Mouse (Mus musculus) adrenal gland, postnatal 25 days (tissue): ENCODE measurements around the gene Sox5. TPM values are rescaled to one million over a fixed set of nuclear protein-coding genes. Genes with fewer than 3 reads are reported as not detected.

ENCODE experiments used
- DNase-seq: peaks from one replicate; pipeline ENCODE4 v3.0.0; 2021; ENCODE audit warnings: mixed read lengths
- long read RNA-seq: library from polyadenylated mRNA; stranded (forward); transcript quantifications from one replicate; pipeline ENCODE4 v2.0.0, GENCODE M21; 2021
- total RNA-seq: library from RNA; stranded (reverse); gene quantifications from 2 replicates; pipeline ENCODE4 v1.2.3, GENCODE M21; 2021

Gene Sox5
- 10.8 and 14.7 TPM in 2 replicates for total RNA-seq
- long read RNA-seq, partial matches to known transcripts, result 1 of 11 reads
- long read RNA-seq, other reads (novel, unspliced or antisense), result 9 of 11 reads

GRCm38 (mm10) chr6:144781431-144782030, at the start of gene Sox5:
Sox5 (minus strand) TSS chr6:144781977.
- DNase-seq, result peak; percentile 66

GRCm38 (mm10) chr6:144825018-144825602, 43.3 kb upstream of the Sox5 start:
- no peak for DNase-seq

- no peak for DNase-seq
Measured at GRCm38 (mm10) chr6:144824153-144824552, 42.4 kb upstream of the Sox5 start.

- no peak for DNase-seq
Measured at GRCm38 (mm10) chr6:144822594-144822993, 40.8 kb upstream of the Sox5 start.

- no peak for DNase-seq
Measured at GRCm38 (mm10) chr6:144821019-144821418, 39.2 kb upstream of the Sox5 start.

GRCm38 (mm10) chr6:144818016-144818415, 36.2 kb upstream of the Sox5 start:
- DNase-seq, result no peak

GRCm38 (mm10) chr6:144817329-144817932, 35.7 kb upstream of the Sox5 start:
- DNase-seq, result no peak

- no peak for DNase-seq
Measured at GRCm38 (mm10) chr6:144815542-144815941, 33.8 kb upstream of the Sox5 start.

GRCm38 (mm10) chr6:144814931-144815364, 33.2 kb upstream of the Sox5 start:
- DNase-seq, result peak; percentile 17

GRCm38 (mm10) chr6:144804321-144804720, 22.5 kb upstream of the Sox5 start:
- no peak for DNase-seq

- DNase-seq, result no peak
Measured at GRCm38 (mm10) chr6:144803063-144803462, 21.3 kb upstream of the Sox5 start.

- no peak for DNase-seq
Measured at GRCm38 (mm10) chr6:144794356-144794755, 12.6 kb upstream of the Sox5 start.

- DNase-seq, result no peak
Measured at GRCm38 (mm10) chr6:144792871-144793270, 11.1 kb upstream of the Sox5 start.

GRCm38 (mm10) chr6:144783295-144783694, 1.5 kb upstream of the Sox5 start:
- DNase-seq, result no peak

GRCm38 (mm10) chr6:144782866-144783265, 1.1 kb upstream of the Sox5 start:
- peak; percentile 12 for DNase-seq

GRCm38 (mm10) chr6:144782031-144782857, 467 bp upstream of the Sox5 start:
- DNase-seq, result peak; percentile 24

- DNase-seq, result no peak
Measured at GRCm38 (mm10) chr6:144780608-144781285, 1.0 kb downstream of the Sox5 start.

GRCm38 (mm10) chr6:144779945-144780607, 1.7 kb downstream of the Sox5 start:
- no peak for DNase-seq

- DNase-seq, result no peak
Measured at GRCm38 (mm10) chr6:144777356-144778035, 4.3 kb downstream of the Sox5 start.

GRCm38 (mm10) chr6:144773736-144774135, 8.0 kb downstream of the Sox5 start:
- DNase-seq, result no peak

GRCm38 (mm10) chr6:144772985-144773384, 8.8 kb downstream of the Sox5 start:
- peak; percentile 80 for DNase-seq
